Mouse (Mus musculus) hindbrain, embryonic 14.5 days (tissue): Measurements from ENCODE around the gene Scn2b. TPM values are rescaled to one million over a fixed set of nuclear protein-coding genes. Genes with fewer than 3 reads are reported as not detected.

ENCODE experiments used
- polyA plus RNA-seq: library from polyadenylated mRNA; unstranded; fragments of >200 nt; fragmentation: Nextera tagmentation; extraction: Ambion mirVana; gene quantifications from 2 replicates; pipeline ENCODE4 v1.2.1, GENCODE M21; 2014

The Scn2b gene
- polyA plus RNA-seq, 1 experiment from 2014 or later = 8.1 TPM

Other genes with a start within 250 kb of the Scn2b start
- gene Kmt2a, start 236.5 kb upstream of the Scn2b start, polyA plus RNA-seq = 17.1 and 19.3 TPM in 2 replicates
- gene Atp5l, start 197.0 kb upstream of the Scn2b start, polyA plus RNA-seq = 774 and 980 TPM in 2 replicates
- gene Ube4a, start 152.2 kb upstream of the Scn2b start, polyA plus RNA-seq = 46.0 and 50.2 TPM in 2 replicates
- not detected in 2 replicates for gene Cd3g, start 137.4 kb upstream of the Scn2b start, polyA plus RNA-seq
- not detected in 2 replicates for gene Cd3d, start 136.0 kb upstream of the Scn2b start, polyA plus RNA-seq
- gene Cd3e, start 108.2 kb upstream of the Scn2b start, polyA plus RNA-seq = 0.20 and 0.22 TPM in 2 replicates
- 0.44 and 0.90 TPM in 2 replicates for gene Mpzl2, start 78.0 kb upstream of the Scn2b start, polyA plus RNA-seq
- 1.1 and 1.7 TPM in 2 replicates for gene Mpzl3, start 62.6 kb upstream of the Scn2b start, polyA plus RNA-seq
- gene Jaml, start 38.6 kb upstream of the Scn2b start, polyA plus RNA-seq = 0.25 TPM in 1 of 2 replicates, not detected in the other
- 0.07 and 0.17 TPM in 2 replicates for gene Scn4b, start 20.6 kb downstream of the Scn2b start, polyA plus RNA-seq
- not detected in 2 replicates for gene BC049352, start 64.2 kb downstream of the Scn2b start, polyA plus RNA-seq
- gene Tmprss4, start 86.3 kb downstream of the Scn2b start, polyA plus RNA-seq = not detected in 2 replicates
- gene Il10ra, start 151.4 kb downstream of the Scn2b start, polyA plus RNA-seq = 0.68 and 0.85 TPM in 2 replicates
- not detected in 2 replicates for gene Tmprss13, start 201.3 kb downstream of the Scn2b start, polyA plus RNA-seq